In genomic region chr9:52348536-52349527, GRCm38 (mm10) we compare ENCODE assay signal across 1 mouse cellular context.
A peak's percentile ranks its signal among the peaks of the same experiment; 100 is the strongest.
TF ChIP-seq lines count a peak whose summit lies in the region.

No protein-coding gene starts in this region.

TF ChIP-seq in CH12.LX, 34 proteins besides CTCF, POLR2A, EP300 and RAD21 (continued from another document):
- TF ChIP-seq MEF2A (IDR thresholded peaks at IDR 0.05; ENCODE audit: borderline replicate concordance, low read depth, low read length) (peak; percentile 93), MYC (IDR thresholded peaks at IDR 0.05; ENCODE audit: low read depth, low read length) (peak; percentile 80; the same call in 1 of the 2 replicates), MAFK (IDR thresholded peaks at IDR 0.05; ENCODE audit: insufficient replicate concordance, low read length) (peak; percentile 87), ZNF384 (IDR thresholded peaks at IDR 0.05; ENCODE audit: low read depth, low read length) (peak; percentile 28; the same call in 1 of the 2 replicates), NELFE (IDR thresholded peaks at IDR 0.05; ENCODE audit: low read depth, low read length) (peak; percentile 63; the same call in 1 of the 2 replicates), BHLHE40 (IDR thresholded peaks at IDR 0.05; ENCODE audit: low read depth, low read length) (peak; percentile 93)
